Mouse (Mus musculus) cerebellum, adult 2 months (tissue): ENCODE measurements around the gene Rps6ka5.
A peak's percentile ranks its signal among the peaks of the same experiment; 100 is the strongest.

Experiments
- CTCF ChIP-seq: fragments of 200-500 bp; IDR thresholded peaks from 2 replicates; pipeline ENCODE4 v1.5.1; 2011; ENCODE audit warnings: low read depth, mild to moderate bottlenecking, control low read depth, low read length, moderate library complexity, borderline replicate concordance; ENCODE audit not compliant: insufficient read depth
- POLR2A ChIP-seq: fragments of 200-500 bp; IDR thresholded peaks from 2 replicates; pipeline ENCODE4 v1.6.1; 2011; ENCODE audit warnings: low read length, control low read depth, borderline replicate concordance; ENCODE audit not compliant: insufficient read depth

GRCm38 (mm10) chr12:100725458-100725786 lies 1.4 kb downstream of the Rps6ka5 start:
- TF ChIP-seq POLR2A (0 out of 2 replicates have a peak, but pooled peaks have one; percentile 31), CTCF (no peak)
